Mouse (Mus musculus) megakaryocyte, embryonic 14.5 days (primary cell): Measurements from ENCODE around the gene Tmtc1.

Source experiments
- FLI1 ChIP-seq: IDR thresholded peaks from 2 replicates; pipeline ENCODE4 v1.6.1; 2012; ENCODE audit warnings: low read length, inconsistent platforms, mixed read lengths
- GATA1 ChIP-seq: IDR thresholded peaks from 3 replicates; pipeline ENCODE4 v1.6.1; 2012; ENCODE audit warnings: mixed read lengths, low read length, inconsistent platforms, borderline replicate concordance

- TF ChIP-seq FLI1 (no peak), GATA1 (no peak)
Measured at GRCm38 (mm10) chr6:148381163-148381782, 62.9 kb downstream of the Tmtc1 start.
